Mouse (Mus musculus) splenic B cell, adult 2 months (primary cell): ENCODE data around the gene Oas1h.
A peak's percentile ranks its signal among the peaks of the same experiment; 100 is the strongest.
"Not testable (repeated sequence)": the region's sequence is repeated elsewhere in the genome, so short reads cannot be mapped to it uniquely, and the experiment has no call there.

ENCODE experiments used
- DNase-seq: peaks from one replicate; pipeline ENCODE4 v3.0.0-alpha.2; 2011; ENCODE audit warnings: low read depth, low spot score
- H3K27me3 ChIP-seq: 2 replicates; pipeline ENCODE4 v1.6.1; 2012; ENCODE audit warnings: mild to moderate bottlenecking, low read length, moderate library complexity, mixed read lengths; ENCODE audit not compliant: control insufficient read depth, poor library complexity, insufficient read depth, severe bottlenecking
- H3K36me3 ChIP-seq: 2 replicates; pipeline ENCODE4 v1.6.1; 2012; ENCODE audit warnings: mild to moderate bottlenecking, low read length, moderate library complexity, mixed read lengths; ENCODE audit not compliant: control insufficient read depth, poor library complexity, insufficient read depth, severe bottlenecking

Gene Oas1h

GRCm38 (mm10) chr5:120893866-120894265, 32.6 kb downstream of the Oas1h start:
- not testable (repeated sequence) for H3K27me3 ChIP-seq, H3K36me3 ChIP-seq, DNase-seq

GRCm38 (mm10) chr5:120894692-120895091, 33.5 kb downstream of the Oas1h start:
- H3K27me3 ChIP-seq, H3K36me3 ChIP-seq, DNase-seq: not testable (repeated sequence)

GRCm38 (mm10) chr5:120895231-120895900, 34.1 kb downstream of the Oas1h start:
- no peak for DNase-seq
- no peaks in the 10 kb centered on the region for H3K36me3 ChIP-seq
- H3K27me3 ChIP-seq = no peaks in the 10 kb centered on the region

- H3K36me3 ChIP-seq = no peaks in the 10 kb centered on the region
- no peak for DNase-seq
- no peaks in the 10 kb centered on the region for H3K27me3 ChIP-seq
Observed at GRCm38 (mm10) chr5:120898307-120898706, 37.1 kb downstream of the Oas1h start.

GRCm38 (mm10) chr5:120898726-120899125, 37.5 kb downstream of the Oas1h start:
- Histone ChIP-seq H3K36me3 (no peaks in the 10 kb centered on the region), H3K27me3 (no peaks in the 10 kb centered on the region)
- no peak for DNase-seq

- no peaks in the 10 kb centered on the region for H3K27me3 ChIP-seq
- H3K36me3 ChIP-seq = no peaks in the 10 kb centered on the region
- no peak for DNase-seq
Observed at GRCm38 (mm10) chr5:120900666-120901065, 39.4 kb downstream of the Oas1h start.

- Histone ChIP-seq H3K36me3 (no peaks in the 10 kb centered on the region), H3K27me3 (no peaks in the 10 kb centered on the region)
- no peak for DNase-seq
Observed at GRCm38 (mm10) chr5:120902056-120902455, 40.8 kb downstream of the Oas1h start.

- not testable (repeated sequence) for DNase-seq, H3K27me3 ChIP-seq, H3K36me3 ChIP-seq
Observed at GRCm38 (mm10) chr5:120906791-120907733, 45.8 kb downstream of the Oas1h start, which contains the start of gene Oas1a. TSS of gene Oas1a (minus strand) at chr5:120907521.

- Histone ChIP-seq H3K27me3 (no peaks in the 10 kb centered on the region), H3K36me3 (no peaks in the 10 kb centered on the region)
- no peak for DNase-seq
Observed at GRCm38 (mm10) chr5:120908196-120908920, 47.1 kb downstream of the Oas1h start.

- H3K27me3 ChIP-seq, H3K36me3 ChIP-seq: not testable (repeated sequence)
- peak; percentile 31 for DNase-seq
Observed at GRCm38 (mm10) chr5:120914204-120914603, 53.0 kb downstream of the Oas1h start, which contains the start of gene Oas1d. TSS of gene Oas1d (plus strand) at chr5:120914536.

GRCm38 (mm10) chr5:120919156-120919935, 58.1 kb downstream of the Oas1h start:
- not testable (repeated sequence) for H3K27me3 ChIP-seq, H3K36me3 ChIP-seq, DNase-seq

- DNase-seq = no peak
- no peaks in the 10 kb centered on the region for H3K27me3 ChIP-seq
- no peaks in the 10 kb centered on the region for H3K36me3 ChIP-seq
Observed at GRCm38 (mm10) chr5:120920296-120920695, 59.1 kb downstream of the Oas1h start.
